Mouse (Mus musculus): ENCODE data around the gene Gpr142.

Gpr142 gene

GRCm38 (mm10) chr11:114830433-114830773, 31.7 kb downstream of the Gpr142 start:
- in situ Hi-C loops (cut with MboI), result no loop called here

GRCm38 (mm10) chr11:114833166-114833565, 34.4 kb downstream of the Gpr142 start:
- in situ Hi-C loops (cut with MboI), result no loop called here

- in situ Hi-C loops (cut with MboI), result no loop called here
Measured at GRCm38 (mm10) chr11:114843818-114844463, 45.2 kb downstream of the Gpr142 start.

- in situ Hi-C loops (cut with MboI), result no loop called here
Measured at GRCm38 (mm10) chr11:114844464-114845220, 45.9 kb downstream of the Gpr142 start.

GRCm38 (mm10) chr11:114846336-114846735, 47.6 kb downstream of the Gpr142 start:
- in situ Hi-C loops (cut with MboI), result no loop called here

- in situ Hi-C loops (cut with MboI), result no loop called here
Measured at GRCm38 (mm10) chr11:114847008-114847407, 48.3 kb downstream of the Gpr142 start.

- in situ Hi-C loops (cut with MboI), result no loop called here
Measured at GRCm38 (mm10) chr11:114849572-114849971, 50.8 kb downstream of the Gpr142 start.

- in situ Hi-C loops (cut with MboI), result no loop called here
Measured at GRCm38 (mm10) chr11:114850066-114850451, 51.3 kb downstream of the Gpr142 start.

- in situ Hi-C loops (cut with MboI), result no loop called here
Measured at GRCm38 (mm10) chr11:114850452-114851268, 51.9 kb downstream of the Gpr142 start, which contains the start of gene Gprc5c. Gprc5c (plus strand) TSS chr11:114851152.

- in situ Hi-C loops (cut with MboI), result no loop called here
Measured at GRCm38 (mm10) chr11:114851269-114851607, 52.5 kb downstream of the Gpr142 start.

- in situ Hi-C loops (cut with MboI), result no loop called here
Measured at GRCm38 (mm10) chr11:114851608-114852310, 53.0 kb downstream of the Gpr142 start.

- in situ Hi-C loops (cut with MboI), result no loop called here
Measured at GRCm38 (mm10) chr11:114852311-114853173, 53.8 kb downstream of the Gpr142 start.

GRCm38 (mm10) chr11:114853174-114853838, 54.6 kb downstream of the Gpr142 start:
- in situ Hi-C loops (cut with MboI), result no loop called here

GRCm38 (mm10) chr11:114854581-114854980, 55.9 kb downstream of the Gpr142 start:
- in situ Hi-C loops (cut with MboI), result no loop called here

GRCm38 (mm10) chr11:114856125-114856524, 57.4 kb downstream of the Gpr142 start:
- in situ Hi-C loops (cut with MboI), result no loop called here
